Mouse (Mus musculus): ENCODE data around the gene Wdr43. TPM values are rescaled to one million over a fixed set of nuclear protein-coding genes. Genes with fewer than 3 reads are reported as not detected.

The Wdr43 gene
- polyA plus RNA-seq, 1 experiment = 74.0 TPM

DNA sequence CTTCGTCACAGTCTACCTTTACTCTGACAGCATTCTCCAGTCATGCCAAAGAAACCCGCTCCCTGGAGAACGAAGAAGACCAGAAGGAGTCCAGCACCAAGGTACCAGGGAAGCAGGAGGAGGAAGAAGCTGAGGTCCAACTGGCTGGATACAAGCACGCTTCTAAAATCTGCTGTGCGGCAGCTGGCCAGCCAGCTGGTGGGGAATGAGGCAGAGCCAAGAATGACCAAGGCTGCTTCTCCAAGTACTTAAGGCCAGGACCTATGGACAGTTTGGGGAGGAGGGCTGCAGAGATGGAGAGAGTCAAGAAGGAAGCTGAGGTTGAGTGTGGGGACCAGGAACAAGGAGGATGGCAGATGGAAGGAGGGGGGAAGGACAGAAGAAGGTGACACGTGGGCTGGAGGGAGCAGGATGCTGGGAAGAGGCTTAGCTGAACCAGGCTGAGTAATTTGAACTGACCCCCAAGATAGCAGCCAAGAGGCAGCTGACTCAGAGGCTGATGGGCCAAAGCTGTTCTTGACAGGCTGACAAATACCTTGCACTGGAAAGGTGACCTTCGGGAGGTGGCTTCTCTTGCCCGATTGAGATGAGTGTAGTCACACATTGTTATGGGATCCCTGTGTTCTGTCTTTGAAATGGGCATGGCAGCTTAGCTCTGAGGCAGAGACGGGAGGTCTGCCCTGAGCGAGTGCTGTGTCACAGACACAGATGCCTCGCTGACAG is 82.4 kb downstream of the Wdr43 start:
- Histone ChIP-seq H3K27ac (ENCODE audit: control insufficient read depth, insufficient read depth, low read depth, low read length, poor library complexity) (no peak overlapping the region), H3K4me3 (replicated peaks; ENCODE audit: control insufficient read depth, low read depth, low read length) (no peak overlapping the region), H3K4me1 (ENCODE audit: control insufficient read depth, insufficient read depth, low read length) (no peaks in the 10 kb centered on the region)
- TF ChIP-seq POLR2A (IDR thresholded peaks at IDR 0.05; ENCODE audit: borderline replicate concordance, control insufficient read depth, low read depth, low read length) (no peak), CTCF (IDR thresholded peaks at IDR 0.05; ENCODE audit: control insufficient read depth, insufficient read depth, low read length) (no peak)
- WGBS = 77% methylated on average over 11 of the region's 11 CpGs

DNA sequence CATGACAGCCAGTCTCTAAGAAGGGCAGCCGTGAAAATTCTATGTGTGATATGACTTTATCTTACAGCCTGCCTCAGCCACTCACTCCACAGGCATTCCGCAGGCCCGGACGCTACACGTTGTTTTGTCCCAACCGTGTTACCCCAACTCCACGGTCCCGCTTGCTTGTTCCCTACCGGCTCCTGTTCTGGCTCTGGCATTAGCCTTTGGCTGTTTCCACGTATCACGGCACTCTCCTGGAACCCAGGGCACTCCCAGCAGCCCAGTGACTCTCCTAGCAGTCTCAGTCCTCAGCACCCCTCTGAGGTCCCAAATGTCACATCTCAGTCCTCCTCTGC is 82.9 kb downstream of the Wdr43 start:
- no peak overlapping the region for H3K4me3 ChIP-seq (replicated peaks; ENCODE audit: control insufficient read depth, low read depth, low read length)
- WGBS = 94% methylated on average over 11 of the region's 11 CpGs
- no peak overlapping the region for H3K27ac ChIP-seq (ENCODE audit: control insufficient read depth, insufficient read depth, low read depth, low read length, poor library complexity)
- H3K4me1 ChIP-seq (ENCODE audit: control insufficient read depth, insufficient read depth, low read length) = no peaks in the 10 kb centered on the region
- TF ChIP-seq CTCF (IDR thresholded peaks at IDR 0.05; ENCODE audit: control insufficient read depth, insufficient read depth, low read length) (no peak), POLR2A (IDR thresholded peaks at IDR 0.05; ENCODE audit: borderline replicate concordance, control insufficient read depth, low read depth, low read length) (no peak)

DNA sequence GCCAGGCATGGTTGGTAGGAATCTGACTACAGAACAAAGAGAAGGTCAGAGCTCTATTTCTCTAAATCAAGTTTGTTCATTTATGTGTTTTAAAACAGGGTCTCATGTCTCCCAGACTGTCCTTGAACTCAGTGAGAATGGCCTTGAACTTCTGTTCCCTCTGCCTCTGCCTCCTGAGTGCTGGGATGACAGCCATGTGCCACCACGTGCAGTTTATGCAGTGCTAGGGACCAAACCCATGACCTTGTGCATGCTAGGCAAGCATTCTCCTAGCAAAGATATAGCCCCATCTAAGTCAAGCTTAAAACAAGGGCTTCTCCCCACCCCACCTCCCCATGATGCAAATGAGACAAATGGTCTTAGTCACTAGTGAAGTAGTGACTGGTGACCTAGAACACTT is 89.4 kb downstream of the Wdr43 start:
- no peak overlapping the region for H3K4me3 ChIP-seq (replicated peaks; ENCODE audit: control insufficient read depth, low read depth, low read length)
- no peaks in the 10 kb centered on the region for H3K4me1 ChIP-seq (ENCODE audit: control insufficient read depth, insufficient read depth, low read length)
- no peak overlapping the region for H3K27ac ChIP-seq (ENCODE audit: control insufficient read depth, insufficient read depth, low read depth, low read length, poor library complexity)
- TF ChIP-seq CTCF (IDR thresholded peaks at IDR 0.05; ENCODE audit: control insufficient read depth, insufficient read depth, low read length) = no peak
- no peak for TF ChIP-seq POLR2A (IDR thresholded peaks at IDR 0.05; ENCODE audit: borderline replicate concordance, control insufficient read depth, low read depth, low read length)
- 71% methylated on average over 1 of the region's 1 CpGs for WGBS

DNA sequence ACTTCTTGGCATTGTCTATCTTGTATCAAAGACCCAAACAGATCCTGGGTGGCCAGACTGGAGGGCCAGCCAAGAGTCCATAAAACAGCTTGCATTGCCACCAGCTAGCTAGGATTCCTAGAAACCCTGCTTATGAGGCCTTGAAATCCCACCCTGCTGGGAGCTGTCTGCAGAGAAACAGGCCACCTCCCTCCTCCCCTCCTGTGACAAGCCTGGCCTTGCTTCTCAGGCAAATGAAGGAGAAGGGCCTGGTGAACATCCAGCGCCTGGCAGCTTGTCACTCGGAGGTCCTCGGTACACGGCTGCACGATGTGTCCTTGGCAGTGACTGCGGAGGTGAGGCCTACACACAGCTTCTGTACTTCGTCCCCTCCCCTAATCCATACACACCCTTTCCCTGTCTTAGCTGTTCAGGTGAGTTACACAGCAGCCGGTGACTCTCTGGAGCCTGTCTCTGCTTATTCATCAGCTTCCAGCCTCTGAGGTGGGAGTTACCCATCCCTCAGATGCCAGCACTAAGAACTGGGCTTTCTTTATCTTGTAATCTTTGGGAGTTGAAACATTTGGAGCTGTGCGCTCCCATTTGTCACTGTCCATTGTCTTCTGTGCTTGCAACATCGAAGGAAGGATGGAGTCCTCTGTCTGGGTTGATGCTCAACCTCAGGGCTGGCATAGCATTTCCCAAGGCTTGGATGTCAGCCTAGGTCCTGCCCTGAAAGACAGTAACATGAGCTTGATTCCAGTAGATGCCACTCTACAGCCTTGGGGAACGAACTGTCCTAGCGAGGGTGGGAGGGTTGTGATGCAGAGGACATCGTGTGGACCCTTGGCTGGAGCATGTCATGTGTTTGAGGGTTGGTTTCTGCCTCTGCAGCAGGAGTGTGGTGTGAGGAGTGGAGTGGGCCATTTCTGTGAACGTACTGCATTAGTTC is 90.1 kb downstream of the Wdr43 start:
- TF ChIP-seq POLR2A (IDR thresholded peaks at IDR 0.05; ENCODE audit: borderline replicate concordance, control insufficient read depth, low read depth, low read length) (no peak), CTCF (IDR thresholded peaks at IDR 0.05; ENCODE audit: control insufficient read depth, insufficient read depth, low read length) (no peak)
- 85% methylated on average over 14 of the region's 14 CpGs for WGBS
- H3K4me3 ChIP-seq (replicated peaks; ENCODE audit: control insufficient read depth, low read depth, low read length) = no peak overlapping the region

DNA sequence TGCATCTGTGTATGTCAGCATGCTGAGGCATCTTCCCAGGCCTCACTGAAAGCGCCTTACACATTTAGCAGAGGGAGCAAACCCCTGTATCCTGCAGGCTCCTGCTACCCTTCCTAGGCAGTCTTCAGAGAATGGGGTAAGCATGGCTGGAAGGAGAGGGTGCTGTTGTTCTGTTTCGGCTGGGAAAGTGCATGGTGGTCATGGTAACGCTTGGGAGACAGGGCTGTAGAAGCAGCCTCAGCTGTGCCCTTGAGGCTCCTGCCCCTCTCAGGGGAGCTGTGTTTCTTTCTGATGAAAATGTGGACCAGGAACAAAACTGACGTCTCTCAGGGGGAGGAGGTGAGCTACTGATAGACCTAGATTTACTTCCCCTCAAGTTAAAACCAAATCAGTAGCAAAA is 92.0 kb downstream of the Wdr43 start:
- no peak overlapping the region for H3K4me3 ChIP-seq (replicated peaks; ENCODE audit: control insufficient read depth, low read depth, low read length)
- no peak for TF ChIP-seq POLR2A (IDR thresholded peaks at IDR 0.05; ENCODE audit: borderline replicate concordance, control insufficient read depth, low read depth, low read length)
- TF ChIP-seq CTCF (IDR thresholded peaks at IDR 0.05; ENCODE audit: control insufficient read depth, insufficient read depth, low read length) = no peak
- no peak overlapping the region for H3K27ac ChIP-seq (ENCODE audit: control insufficient read depth, insufficient read depth, low read depth, low read length, poor library complexity)
- 56% methylated on average over 4 of the region's 4 CpGs for WGBS
- H3K4me1 ChIP-seq (ENCODE audit: control insufficient read depth, insufficient read depth, low read length) = no peaks in the 10 kb centered on the region

More for the DNA sequence above, 90.1 kb downstream of the Wdr43 start:
- Histone ChIP-seq H3K4me1 (ENCODE audit: control insufficient read depth, insufficient read depth, low read length) (no peaks in the 10 kb centered on the region), H3K27ac (ENCODE audit: control insufficient read depth, insufficient read depth, low read depth, low read length, poor library complexity) (no peak overlapping the region)

Other genes starting within 250 kb of the Wdr43 start
- gene Gm4707, start 156.0 kb upstream of the Wdr43 start, polyA plus RNA-seq (2011; ENCODE audit: insufficient read depth, insufficient read length, low replicate concordance, missing spikeins) = 27.1 and 29.6 TPM in 2 replicates
- gene Smchd1, start 140.6 kb upstream of the Wdr43 start, polyA plus RNA-seq (2011; ENCODE audit: insufficient read depth, insufficient read length, low replicate concordance, missing spikeins) = 27.5 and 35.0 TPM in 2 replicates
- gene Ndc80, start 89.0 kb upstream of the Wdr43 start, polyA plus RNA-seq (2011; ENCODE audit: insufficient read depth, insufficient read length, low replicate concordance, missing spikeins) = 32.9 and 34.0 TPM in 2 replicates
- not detected in 2 replicates for gene Spdya, start 63.8 kb upstream of the Wdr43 start, polyA plus RNA-seq (2011; ENCODE audit: insufficient read depth, insufficient read length, low replicate concordance, missing spikeins)
- not detected in 2 replicates for gene Togaram2, start 57.4 kb downstream of the Wdr43 start, polyA plus RNA-seq (2011; ENCODE audit: insufficient read depth, insufficient read length, low replicate concordance, missing spikeins)
- gene Pcare, start 137.0 kb downstream of the Wdr43 start, polyA plus RNA-seq (2011; ENCODE audit: insufficient read depth, insufficient read length, low replicate concordance, missing spikeins) = not detected in 2 replicates
- gene Clip4, start 152.6 kb downstream of the Wdr43 start, polyA plus RNA-seq (2011; ENCODE audit: insufficient read depth, insufficient read length, low replicate concordance, missing spikeins) = 2.3 and 3.1 TPM in 2 replicates